Mouse (Mus musculus) forebrain, embryonic 12.5 days (tissue): ENCODE measurements around the gene Cd9. TPM values are rescaled to one million over a fixed set of nuclear protein-coding genes. Genes with fewer than 3 reads are reported as not detected.

Experiments used
- ATAC-seq: fragments of 200-750 bp; cut with Nextera tagmentation; 2 replicates; pipeline ENCODE4 v1.8.0; 2017; ENCODE audit warnings: moderate TSS enrichment; ENCODE audit not compliant: low FRiP score
- H3K27ac ChIP-seq: fragments of 300-500 bp; sonication (generic); 2 replicates; pipeline ENCODE4 v1.5.1; 2016; ENCODE audit warnings: mild to moderate bottlenecking
- H3K27me3 ChIP-seq: fragments of 300-500 bp; sonication (generic); 2 replicates; pipeline ENCODE4 v1.6.1; 2016; ENCODE audit warnings: mild to moderate bottlenecking
- H3K36me3 ChIP-seq: fragments of 300-500 bp; sonication (generic); replicated peaks from 2 replicates; pipeline ENCODE4 v1.6.1; 2016; ENCODE audit warnings: mild to moderate bottlenecking
- H3K4me1 ChIP-seq: fragments of 300-500 bp; sonication (generic); 2 replicates; pipeline ENCODE4 v1.6.1; 2016
- H3K4me2 ChIP-seq: fragments of 300-500 bp; sonication (generic); 2 replicates; pipeline ENCODE4 v1.6.1; 2016; ENCODE audit warnings: mild to moderate bottlenecking, moderate library complexity
- H3K4me3 ChIP-seq: fragments of 300-500 bp; sonication (generic); replicated peaks from 2 replicates; pipeline ENCODE4 v1.5.1; 2016; ENCODE audit warnings: mild to moderate bottlenecking
- H3K9ac ChIP-seq: fragments of 300-500 bp; sonication (generic); 2 replicates; pipeline ENCODE4 v1.6.1; 2016; ENCODE audit warnings: mild to moderate bottlenecking
- H3K9me3 ChIP-seq: fragments of 300-500 bp; sonication (generic); 2 replicates; pipeline ENCODE4 v1.6.1; 2016
- WGBS: fragments of 180-500 bp; shearing (Covaris S2); methylation state at CpG from one replicate; pipeline ENCODE4 v1.1.7; 2016; 5-methylcytosine and 5-hydroxymethylcytosine counted together
- polyA plus RNA-seq: library from polyadenylated mRNA; unstranded; fragments of >200 nt; fragmentation: Nextera tagmentation; extraction: Ambion mirVana; gene quantifications from 2 replicates; pipeline ENCODE4 v1.2.1, GENCODE M21; 2016

The Cd9 gene
- polyA plus RNA-seq, 1 experiment from 2014 or later = 44.2 TPM

GRCm38 (mm10) chr6:125445381-125445780 is 49.2 kb downstream of the Cd9 start:
- Histone ChIP-seq H3K4me2 (no peak overlapping the region), H3K27me3 (no peaks in the 10 kb centered on the region), H3K4me3 (no peak overlapping the region), H3K4me1 (no peaks in the 10 kb centered on the region), H3K36me3 (no peaks in the 10 kb centered on the region), H3K9me3 (no peaks in the 10 kb centered on the region), H3K9ac (no peak overlapping the region), H3K27ac (no peak overlapping the region)
- WGBS = 89% methylated on average over 6 of the region's 6 CpGs
- no peak for ATAC-seq

DNA sequence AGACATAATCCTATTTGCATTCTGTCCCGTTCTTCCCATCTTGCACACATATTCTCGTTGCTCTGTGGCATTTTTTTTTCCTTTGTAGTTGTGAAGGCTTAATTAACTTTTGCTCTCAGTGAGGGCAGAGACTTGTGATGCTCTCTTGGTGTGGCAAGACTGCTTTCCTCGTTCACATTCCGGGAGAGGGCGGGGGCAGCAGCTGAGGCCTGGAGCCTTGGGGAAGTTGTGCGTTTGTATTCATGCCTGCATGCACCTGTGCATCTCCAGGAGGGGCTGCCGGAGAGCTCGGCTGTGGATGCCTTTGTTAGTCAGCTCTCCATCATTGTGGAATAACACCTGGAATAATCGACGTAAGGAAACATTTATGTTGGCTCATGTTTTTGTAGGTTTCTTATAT is 52.0 kb downstream of the Cd9 start:
- Histone ChIP-seq H3K4me1 (no peaks in the 10 kb centered on the region), H3K4me2 (no peak overlapping the region), H3K9ac (no peak overlapping the region), H3K9me3 (no peaks in the 10 kb centered on the region), H3K4me3 (no peak overlapping the region), H3K27me3 (no peaks in the 10 kb centered on the region), H3K27ac (no peak overlapping the region), H3K36me3 (no peaks in the 10 kb centered on the region)
- ATAC-seq = no peak
- 60% methylated on average over 10 of the region's 10 CpGs for WGBS

DNA sequence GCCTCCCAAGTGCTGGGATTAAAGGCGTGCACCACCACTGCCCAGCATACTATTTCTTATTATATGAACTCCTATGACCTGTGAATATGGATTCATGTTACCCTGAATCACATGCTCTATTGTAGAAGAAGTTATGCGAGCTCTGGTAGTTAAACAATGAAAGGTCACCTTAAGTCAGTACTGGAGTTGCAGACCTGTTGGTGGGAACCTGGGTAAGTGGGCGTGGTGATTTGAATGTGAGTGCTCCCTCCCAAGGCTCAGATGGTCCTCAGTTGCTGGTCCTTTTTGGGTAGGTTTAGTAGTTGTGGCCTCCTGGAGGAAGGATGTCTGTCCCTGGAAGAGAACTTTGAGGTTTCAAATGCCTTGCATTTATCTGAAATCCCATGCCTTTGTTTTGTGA is 57.8 kb downstream of the Cd9 start:
- no peak for ATAC-seq
- 90% methylated on average over 3 of the region's 3 CpGs for WGBS
- no peak overlapping the region for H3K9ac ChIP-seq
- no peaks in the 10 kb centered on the region for H3K4me1 ChIP-seq
- H3K4me2 ChIP-seq = no peak overlapping the region
- H3K4me3 ChIP-seq = no peak overlapping the region
- H3K36me3 ChIP-seq = no peaks in the 10 kb centered on the region
- no peak overlapping the region for H3K27ac ChIP-seq
- no peaks in the 10 kb centered on the region for H3K9me3 ChIP-seq
- H3K27me3 ChIP-seq = no peaks in the 10 kb centered on the region

GRCm38 (mm10) chr6:125434735-125435518 is 59.7 kb downstream of the Cd9 start:
- H3K9me3 ChIP-seq = no peaks in the 10 kb centered on the region
- H3K4me1 ChIP-seq = no peaks in the 10 kb centered on the region
- H3K4me3 ChIP-seq = no peak overlapping the region
- H3K9ac ChIP-seq = no peak overlapping the region
- no peaks in the 10 kb centered on the region for H3K27me3 ChIP-seq
- H3K4me2 ChIP-seq = no peak overlapping the region
- H3K27ac ChIP-seq = no peak overlapping the region
- 45% methylated on average over 5 of the region's 5 CpGs for WGBS
- ATAC-seq = no peak
- no peaks in the 10 kb centered on the region for H3K36me3 ChIP-seq

- no peak for ATAC-seq
- Histone ChIP-seq H3K27me3 (no peaks in the 10 kb centered on the region), H3K4me3 (no peak overlapping the region), H3K4me2 (no peak overlapping the region), H3K36me3 (no peaks in the 10 kb centered on the region), H3K27ac (no peak overlapping the region), H3K9me3 (no peaks in the 10 kb centered on the region), H3K9ac (no peak overlapping the region), H3K4me1 (no peaks in the 10 kb centered on the region)
- WGBS = 81% methylated on average over 6 of the region's 6 CpGs
Observed at GRCm38 (mm10) chr6:125433704-125434447, 60.7 kb downstream of the Cd9 start.

GRCm38 (mm10) chr6:125433257-125433656 is 61.3 kb downstream of the Cd9 start:
- H3K9me3 ChIP-seq = no peaks in the 10 kb centered on the region
- H3K36me3 ChIP-seq = no peaks in the 10 kb centered on the region
- no peak overlapping the region for H3K27ac ChIP-seq
- H3K4me1 ChIP-seq = no peaks in the 10 kb centered on the region
- no peak overlapping the region for H3K9ac ChIP-seq
- WGBS = 24% methylated on average over 3 of the region's 3 CpGs
- H3K4me3 ChIP-seq = no peak overlapping the region
- ATAC-seq = no peak
- no peak overlapping the region for H3K4me2 ChIP-seq
- H3K27me3 ChIP-seq = no peaks in the 10 kb centered on the region

- ATAC-seq = no peak
- 83% methylated on average over 7 of the region's 7 CpGs for WGBS
- Histone ChIP-seq H3K9me3 (no peaks in the 10 kb centered on the region), H3K27me3 (no peaks in the 10 kb centered on the region), H3K4me2 (no peak overlapping the region), H3K36me3 (no peaks in the 10 kb centered on the region), H3K27ac (no peak overlapping the region), H3K4me1 (no peaks in the 10 kb centered on the region), H3K9ac (no peak overlapping the region), H3K4me3 (no peak overlapping the region)
Observed at GRCm38 (mm10) chr6:125432522-125432921, 62.1 kb downstream of the Cd9 start.

- Histone ChIP-seq H3K4me2 (no peak overlapping the region), H3K9me3 (no peaks in the 10 kb centered on the region), H3K27me3 (no peaks in the 10 kb centered on the region), H3K4me3 (no peak overlapping the region), H3K9ac (no peak overlapping the region), H3K36me3 (no peaks in the 10 kb centered on the region), H3K27ac (no peak overlapping the region), H3K4me1 (peaks cover 6% of the 10 kb centered on the region)
- WGBS = 68% methylated on average over 3 of the region's 3 CpGs
- no peak for ATAC-seq
Observed at GRCm38 (mm10) chr6:125430982-125431381, 63.6 kb downstream of the Cd9 start.

DNA sequence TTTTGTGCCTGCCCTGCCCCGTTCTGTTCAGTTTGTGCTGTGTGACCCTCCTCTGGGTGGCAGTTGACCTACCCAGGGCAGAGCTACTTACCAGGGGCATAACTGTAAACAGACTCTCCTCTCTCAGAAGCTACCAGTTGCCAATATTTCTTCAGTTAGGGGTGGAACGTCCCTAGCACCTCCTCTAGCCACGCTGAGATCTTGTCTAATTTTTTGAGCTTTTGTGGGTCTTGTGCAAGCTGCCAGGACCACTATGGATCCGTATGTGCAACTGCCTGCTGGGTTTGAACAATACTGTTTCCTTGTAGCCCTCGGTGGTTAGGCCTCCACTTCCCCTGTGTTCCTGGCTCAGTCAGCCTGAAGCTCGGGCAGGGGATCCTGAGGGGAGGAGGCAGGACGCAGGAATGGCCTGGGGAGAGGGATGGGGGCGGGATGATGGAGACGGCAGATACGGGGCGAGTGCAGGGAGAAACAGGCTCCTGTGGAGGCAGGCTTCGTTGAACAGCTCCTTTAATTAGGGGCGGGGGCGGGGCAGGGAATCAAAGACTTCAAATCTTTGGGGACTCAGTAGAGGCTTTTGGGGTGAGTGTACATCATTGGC is 64.1 kb downstream of the Cd9 start:
- no peak for ATAC-seq
- Histone ChIP-seq H3K36me3 (no peaks in the 10 kb centered on the region), H3K4me3 (no peak overlapping the region), H3K4me1 (peaks cover 6% of the 10 kb centered on the region), H3K27me3 (no peaks in the 10 kb centered on the region), H3K9me3 (no peaks in the 10 kb centered on the region), H3K9ac (no peak overlapping the region), H3K4me2 (no peak overlapping the region), H3K27ac (no peak overlapping the region)
- 9% methylated on average over 14 of the region's 14 CpGs for WGBS

- no peak for ATAC-seq
- Histone ChIP-seq H3K4me3 (no peak overlapping the region), H3K9ac (no peak overlapping the region), H3K9me3 (no peaks in the 10 kb centered on the region), H3K4me1 (peaks cover 6% of the 10 kb centered on the region), H3K27ac (no peak overlapping the region), H3K4me2 (no peak overlapping the region), H3K27me3 (no peaks in the 10 kb centered on the region), H3K36me3 (no peaks in the 10 kb centered on the region)
- WGBS = 94% methylated on average over 6 of the region's 6 CpGs
Observed at GRCm38 (mm10) chr6:125429741-125430140, 64.8 kb downstream of the Cd9 start.

DNA sequence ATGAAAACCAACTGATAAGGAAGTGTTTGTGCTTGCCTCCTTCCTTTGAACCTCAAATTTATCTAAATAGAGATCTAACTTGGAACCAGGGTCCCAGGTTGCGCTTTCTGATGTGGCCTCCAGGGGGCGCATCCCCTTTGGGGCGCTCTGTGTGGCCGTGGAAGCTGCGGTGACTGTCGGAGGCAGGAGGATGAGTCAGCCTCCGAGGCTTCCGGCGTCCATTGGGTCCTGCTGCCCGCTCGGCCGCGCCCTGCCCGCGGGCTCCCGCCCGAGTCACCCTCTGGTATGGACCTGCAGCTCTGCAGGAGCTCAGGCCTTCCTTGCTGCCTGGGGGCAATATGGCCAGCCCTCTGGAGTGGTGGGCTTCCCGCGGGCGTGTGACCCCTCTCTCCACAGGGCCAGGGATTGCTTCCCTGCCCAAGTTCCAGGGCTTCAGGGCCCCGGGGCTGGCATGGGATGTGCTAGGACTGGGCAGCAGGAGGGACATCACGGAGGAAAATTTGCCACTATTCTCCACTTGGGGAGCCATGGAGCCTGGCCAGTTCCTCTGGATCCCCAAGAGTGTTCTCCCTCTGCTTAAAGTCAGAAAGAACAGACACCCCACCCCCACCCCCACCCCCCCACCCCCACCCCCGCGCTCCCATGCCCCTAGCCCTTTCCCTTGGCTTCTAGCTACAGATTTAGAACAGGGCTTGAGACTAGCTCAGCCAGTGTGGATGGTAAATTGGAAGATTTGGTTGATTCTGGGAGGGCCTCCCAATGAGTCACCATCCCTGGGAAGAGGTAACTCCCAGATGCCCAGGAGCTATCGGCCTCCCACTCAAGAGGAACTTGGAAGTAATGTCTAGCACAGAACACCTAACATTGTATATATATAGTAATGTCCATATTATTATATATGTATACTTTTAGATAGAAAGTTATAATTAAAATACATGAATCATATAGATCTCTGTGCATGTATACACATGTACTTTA is 67.9 kb downstream of the Cd9 start:
- no peak overlapping the region for H3K27ac ChIP-seq
- H3K4me1 ChIP-seq = peaks cover 21% of the 10 kb centered on the region
- H3K36me3 ChIP-seq = no peaks in the 10 kb centered on the region

More for the DNA sequence above, 67.9 kb downstream of the Cd9 start:
- Histone ChIP-seq H3K9ac (peak overlapping the region; percentile 38; the same call in 1 of the 2 replicates), H3K27me3 (peaks cover 10% of the 10 kb centered on the region; the same call in 1 of the 2 replicates), H3K9me3 (no peaks in the 10 kb centered on the region), H3K4me3 (peak overlapping the region; percentile 36), H3K4me2 (peak overlapping the region; percentile 62)
- peak; percentile 78 for ATAC-seq
- WGBS = 3% methylated on average over 23 of the region's 25 CpGs
